Mouse (Mus musculus) yolk sac, embryonic 10.5 days (tissue): ENCODE data around the gene Oprm1.
"Not testable (repeated sequence)": the region's sequence is repeated elsewhere in the genome, so short reads cannot be mapped to it uniquely, and the experiment has no call there.

Source experiments
- DNase-seq: peaks from one replicate; pipeline ENCODE4 v3.0.0-alpha.2; 2017; ENCODE audit warnings: low spot score

Oprm1 gene

GRCm38 (mm10) chr10:6979216-6979615 is 220.9 kb downstream of the Oprm1 start:
- no peak for DNase-seq

GRCm38 (mm10) chr10:6979789-6980188 is 221.5 kb downstream of the Oprm1 start:
- DNase-seq: no peak

DNA sequence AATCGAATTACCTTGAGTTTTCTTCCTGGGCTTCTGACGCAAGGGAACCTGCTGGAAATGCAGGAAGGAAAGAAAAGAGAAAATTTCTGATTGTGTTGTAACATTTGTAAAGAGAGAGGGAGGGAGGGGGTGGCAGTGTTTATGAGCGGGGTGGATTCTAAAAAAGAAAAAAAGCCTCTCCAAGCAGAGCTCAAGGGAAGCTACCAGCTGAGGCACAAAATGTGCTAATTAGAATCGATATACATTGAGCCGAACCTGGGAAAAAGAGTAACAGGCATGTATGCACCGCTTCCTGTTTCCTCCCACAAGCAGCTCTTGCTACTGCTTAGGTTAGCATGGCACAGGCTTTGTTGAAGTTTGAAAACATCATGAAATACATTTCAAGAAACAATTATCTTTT is 221.9 kb downstream of the Oprm1 start:
- no peak for DNase-seq

- no peak for DNase-seq
Observed at GRCm38 (mm10) chr10:6982751-6983151, 224.4 kb downstream of the Oprm1 start.

- DNase-seq: no peak
Observed at GRCm38 (mm10) chr10:6983431-6983830, 225.1 kb downstream of the Oprm1 start.

DNA sequence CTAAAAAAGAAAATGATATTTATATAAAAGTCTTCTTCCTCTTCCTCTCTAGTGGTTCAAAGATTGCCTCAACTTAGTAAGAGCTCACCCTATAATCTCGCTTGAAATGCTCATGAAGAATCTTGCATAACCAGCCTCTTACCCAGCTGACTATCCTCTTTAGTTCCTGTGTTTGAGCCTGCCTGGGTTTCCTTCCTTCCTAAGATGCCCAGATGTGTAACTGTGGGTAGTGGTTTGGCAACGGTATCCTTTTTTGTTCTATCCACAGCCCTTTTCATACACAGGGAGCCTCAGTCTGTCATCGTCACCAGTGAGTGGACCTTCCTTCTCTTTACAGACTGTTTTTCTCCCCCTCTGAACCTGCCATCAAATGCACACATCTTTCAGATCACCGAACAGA is 227.9 kb downstream of the Oprm1 start:
- no peak for DNase-seq

GRCm38 (mm10) chr10:6987399-6988098 is 229.2 kb downstream of the Oprm1 start:
- DNase-seq: no peak

DNA sequence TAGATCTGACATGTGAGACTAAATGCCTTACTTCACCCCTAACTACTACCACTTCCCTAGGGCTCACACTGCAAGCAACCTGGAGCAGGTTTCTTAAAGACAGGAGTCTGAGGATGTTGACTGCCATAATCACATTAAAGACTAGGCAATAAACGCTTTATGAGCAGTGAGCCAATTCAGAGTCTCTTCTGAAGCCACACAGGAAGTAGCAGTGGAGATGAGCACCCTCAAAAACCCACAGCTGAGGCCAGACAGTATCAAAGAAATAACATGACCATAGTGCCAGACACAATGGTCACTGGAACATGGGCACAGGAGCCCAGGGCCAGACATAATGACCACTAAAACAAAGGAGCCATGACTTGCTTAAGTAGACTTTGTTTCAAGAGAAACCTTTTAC is 230.2 kb downstream of the Oprm1 start:
- no peak for DNase-seq

- no peak for DNase-seq
Observed at GRCm38 (mm10) chr10:6996895-6997294, 238.6 kb downstream of the Oprm1 start.

GRCm38 (mm10) chr10:6998576-6999250 is 240.4 kb downstream of the Oprm1 start:
- no peak for DNase-seq

GRCm38 (mm10) chr10:6999355-6999754 is 241.0 kb downstream of the Oprm1 start:
- no peak for DNase-seq

DNA sequence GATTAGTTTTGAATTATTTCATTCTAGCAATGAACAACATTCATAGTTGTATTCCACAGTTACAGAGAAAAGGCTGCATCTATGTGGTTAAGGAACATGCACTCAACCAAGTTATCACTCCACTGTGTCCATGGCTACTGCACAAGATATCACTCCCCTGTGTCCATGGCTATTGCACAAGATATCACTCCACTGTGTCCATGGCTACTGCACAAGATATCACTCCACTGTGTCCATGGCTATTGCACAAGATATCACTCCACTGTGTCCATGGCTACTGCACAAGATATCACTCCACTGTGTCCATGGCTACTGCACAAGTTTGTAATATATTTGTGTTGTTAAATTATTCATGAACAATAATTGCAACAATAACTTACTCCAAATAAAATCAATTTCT is 245.6 kb downstream of the Oprm1 start:
- not testable (repeated sequence) for DNase-seq

- no peak for DNase-seq
Observed at GRCm38 (mm10) chr10:7004980-7005538, 246.8 kb downstream of the Oprm1 start.

- no peak for DNase-seq
Observed at GRCm38 (mm10) chr10:7010543-7010942, 252.2 kb downstream of the Oprm1 start.

DNA sequence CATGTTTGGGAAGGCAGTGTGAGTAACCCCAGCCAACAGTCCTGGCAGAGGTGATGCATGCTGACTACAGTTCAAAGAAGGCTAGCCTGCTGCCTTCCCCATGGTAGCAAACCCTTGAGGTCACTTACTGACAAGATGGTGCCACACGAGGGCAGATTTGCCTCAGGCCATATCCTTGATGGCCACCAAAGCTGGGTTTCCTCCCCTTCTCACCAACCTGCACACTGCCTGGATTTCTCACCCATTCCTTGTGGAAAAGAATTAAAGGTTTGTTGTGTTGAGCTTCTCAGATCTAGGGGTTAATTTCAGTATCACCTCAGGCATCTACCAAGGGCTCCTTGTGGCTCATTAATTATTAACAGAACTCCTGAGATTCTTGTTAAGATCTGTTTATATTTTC is 256.9 kb downstream of the Oprm1 start:
- peak; percentile 32 for DNase-seq

DNA sequence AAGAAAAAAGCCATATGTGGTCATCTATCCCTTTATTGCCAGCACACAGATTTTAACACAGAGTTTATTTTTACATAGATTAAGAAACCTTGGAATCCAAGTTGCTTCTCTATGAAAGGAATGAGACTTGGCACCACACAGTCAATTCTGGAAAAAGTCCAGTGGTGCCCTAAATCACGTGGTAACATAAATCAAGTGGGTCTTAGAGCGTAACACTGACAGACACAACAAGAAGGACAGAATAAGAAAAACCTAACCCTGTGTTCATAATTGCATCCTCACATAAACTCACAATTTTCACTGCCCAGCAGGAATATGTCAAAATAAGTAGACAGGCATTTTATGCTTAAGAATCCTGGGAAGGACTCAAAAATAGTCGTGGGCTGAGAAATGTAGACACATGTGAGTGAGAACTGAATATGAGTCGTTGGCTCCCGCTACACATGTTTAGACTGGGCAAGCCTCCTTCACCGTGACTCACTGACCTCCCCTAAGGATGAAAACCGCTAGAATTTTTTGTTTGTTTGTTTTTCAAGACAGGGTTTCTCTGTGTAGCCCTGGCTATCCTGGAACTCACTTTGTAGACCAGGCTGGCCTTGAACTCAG is 261.6 kb downstream of the Oprm1 start:
- DNase-seq: no peak

DNA sequence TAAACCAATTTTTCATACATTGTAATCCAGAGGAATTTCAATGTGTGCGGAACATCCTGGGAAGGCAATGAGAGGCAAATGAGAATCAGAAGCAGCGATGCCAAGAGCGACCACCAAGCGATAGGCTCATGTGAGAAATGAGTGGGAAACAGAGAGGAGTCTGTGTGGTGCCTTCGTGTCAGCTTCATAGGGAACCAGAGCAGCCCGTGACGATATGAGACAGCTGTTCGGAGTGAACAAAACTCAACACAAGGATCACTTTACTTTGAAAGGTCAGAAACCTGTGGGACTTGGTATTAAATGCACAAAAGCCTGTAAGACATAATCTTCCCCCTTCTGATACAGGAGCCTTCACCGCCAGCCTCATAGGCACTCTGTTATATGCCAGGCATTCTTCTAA is 262.2 kb downstream of the Oprm1 start:
- no peak for DNase-seq

DNA sequence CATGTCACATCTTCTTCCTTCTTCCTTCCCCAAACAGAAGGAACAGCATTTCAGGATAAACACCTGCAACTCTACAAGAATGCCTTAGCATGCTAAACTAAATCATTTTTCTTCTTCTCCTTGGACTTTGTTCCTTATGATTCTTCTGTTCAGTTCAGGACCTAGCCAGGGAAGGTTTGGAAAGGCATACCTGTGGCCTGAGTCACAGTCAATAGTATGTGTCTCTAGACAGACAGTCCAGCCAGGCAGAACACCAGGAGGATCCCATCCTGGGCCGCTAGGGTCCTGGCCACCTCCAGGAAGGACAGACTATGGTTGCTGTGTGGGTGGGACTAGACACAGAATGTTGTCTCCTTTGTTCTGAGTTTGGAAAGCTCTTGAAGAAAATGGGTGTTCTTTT is 266.7 kb downstream of the Oprm1 start:
- DNase-seq: no peak

- no peak for DNase-seq
Observed at GRCm38 (mm10) chr10:7033459-7033858, 275.2 kb downstream of the Oprm1 start.

DNA sequence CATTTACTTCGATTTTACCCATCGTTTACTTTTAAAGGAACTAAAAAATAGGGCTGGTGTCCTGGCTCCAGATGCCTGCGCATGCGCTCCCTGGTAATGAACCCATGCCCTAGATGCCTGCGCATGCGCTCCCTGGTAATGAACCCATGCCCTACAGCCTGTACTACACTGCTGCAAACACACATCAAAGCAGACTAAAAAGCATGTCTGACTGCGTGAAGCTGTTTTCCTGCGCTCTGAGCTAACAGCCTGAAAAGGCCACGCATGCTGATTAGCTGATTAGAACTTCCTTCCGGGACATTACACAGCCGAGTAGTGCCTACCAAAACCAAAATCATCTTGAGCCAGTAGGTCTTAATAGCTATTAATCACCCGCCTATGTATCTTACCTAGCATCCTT is 277.2 kb downstream of the Oprm1 start:
- DNase-seq: no peak

GRCm38 (mm10) chr10:7037194-7037593 is 278.9 kb downstream of the Oprm1 start:
- no peak for DNase-seq

GRCm38 (mm10) chr10:7041032-7041431 is 282.7 kb downstream of the Oprm1 start:
- DNase-seq: no peak

- no peak for DNase-seq
Observed at GRCm38 (mm10) chr10:7043896-7044295, 285.6 kb downstream of the Oprm1 start.
